Mouse (Mus musculus) intestine, embryonic 14.5 days (tissue): ENCODE measurements at regions not wholly inside any gene's neighbourhood (a gene's known extent, or its start where the extent isn't known, plus 50 kb on each side); places are given as distances from the start of the nearest gene placed in this dataset.

ENCODE experiments used
- ATAC-seq: fragments of 200-750 bp; cut with Nextera tagmentation; replicated peaks from 2 replicates; pipeline ENCODE4 v1.8.0; 2017; ENCODE audit warnings: low read depth, moderate number of reproducible peaks, moderate TSS enrichment, moderate library complexity; ENCODE audit not compliant: low FRiP score, low TSS enrichment
- DNase-seq: peaks from one replicate; pipeline ENCODE4 v3.0.0-alpha.2; 2018; ENCODE audit warnings: low spot score
- H3K27ac ChIP-seq: fragments of 300-500 bp; sonication (generic); 2 replicates; pipeline ENCODE4 v1.5.1; 2014; ENCODE audit warnings: low read depth, mild to moderate bottlenecking, control low read depth
- H3K27me3 ChIP-seq: fragments of 300-500 bp; sonication (generic); replicated peaks from 2 replicates; pipeline ENCODE4 v1.6.1; 2014; ENCODE audit warnings: low read length, control low read depth; ENCODE audit not compliant: control insufficient read depth, insufficient read depth
- H3K36me3 ChIP-seq: fragments of 300-500 bp; sonication (generic); 2 replicates; pipeline ENCODE4 v1.6.1; 2014; ENCODE audit warnings: low read length, control low read depth; ENCODE audit not compliant: control insufficient read depth, insufficient read depth
- H3K4me1 ChIP-seq: fragments of 300-500 bp; sonication (generic); replicated peaks from 2 replicates; pipeline ENCODE4 v1.6.1; 2014; ENCODE audit warnings: low read length, control low read depth, mixed read lengths; ENCODE audit not compliant: control insufficient read depth, insufficient read depth
- H3K4me2 ChIP-seq: fragments of 300-500 bp; sonication (generic); 2 replicates; pipeline ENCODE4 v1.6.1; 2014; ENCODE audit warnings: low read length
- H3K4me3 ChIP-seq: fragments of 300-500 bp; sonication (generic); 2 replicates; pipeline ENCODE4 v1.5.1; 2014; ENCODE audit warnings: low read depth, low read length, control low read depth, mixed read lengths
- H3K9ac ChIP-seq: fragments of 300-500 bp; sonication (generic); 2 replicates; pipeline ENCODE4 v1.6.1; 2014; ENCODE audit warnings: mild to moderate bottlenecking, low read length
- H3K9me3 ChIP-seq: fragments of 300-500 bp; sonication (generic); 2 replicates; pipeline ENCODE4 v1.6.1; 2016; ENCODE audit warnings: low read length, control low read depth; ENCODE audit not compliant: control insufficient read depth
- WGBS: fragments of 180-500 bp; shearing (Covaris S2); extraction: QIAGEN DNeasy Blood & Tissue Kit; methylation state at CpG from one replicate; pipeline ENCODE4 v1.1.7; 2014; 5-methylcytosine and 5-hydroxymethylcytosine counted together

DNA sequence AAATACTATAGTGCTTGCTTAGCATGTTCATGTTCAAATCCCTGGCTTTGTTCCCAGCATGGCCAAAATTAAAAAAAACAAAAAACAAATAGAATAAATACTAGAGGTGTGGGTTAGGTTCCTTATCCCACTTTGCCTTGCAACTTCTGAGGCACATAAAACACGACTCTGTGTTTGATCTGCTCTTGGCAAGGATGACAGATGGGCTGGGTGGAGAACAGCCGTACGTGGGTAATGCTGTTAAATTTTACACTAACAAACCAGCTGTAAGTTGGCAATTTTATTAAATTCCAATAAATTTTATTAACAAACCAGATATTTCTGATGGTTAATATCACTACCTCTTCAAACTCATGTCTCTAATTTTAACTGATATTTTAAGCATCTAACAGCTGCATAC, 168.9 kb downstream of the Gja1 start:
- H3K27ac ChIP-seq: no peak overlapping the region
- no peaks in the 10 kb centered on the region for H3K9me3 ChIP-seq
- DNase-seq (no peak), ATAC-seq (no peak)
- no peaks in the 10 kb centered on the region for H3K27me3 ChIP-seq
- WGBS: 48% methylated on average over 3 of the region's 3 CpGs
- no peak overlapping the region for H3K9ac ChIP-seq
- H3K4me2 ChIP-seq: no peak overlapping the region
- H3K4me1 ChIP-seq: no peaks in the 10 kb centered on the region
- no peaks in the 10 kb centered on the region for H3K36me3 ChIP-seq
- no peak overlapping the region for H3K4me3 ChIP-seq

DNA sequence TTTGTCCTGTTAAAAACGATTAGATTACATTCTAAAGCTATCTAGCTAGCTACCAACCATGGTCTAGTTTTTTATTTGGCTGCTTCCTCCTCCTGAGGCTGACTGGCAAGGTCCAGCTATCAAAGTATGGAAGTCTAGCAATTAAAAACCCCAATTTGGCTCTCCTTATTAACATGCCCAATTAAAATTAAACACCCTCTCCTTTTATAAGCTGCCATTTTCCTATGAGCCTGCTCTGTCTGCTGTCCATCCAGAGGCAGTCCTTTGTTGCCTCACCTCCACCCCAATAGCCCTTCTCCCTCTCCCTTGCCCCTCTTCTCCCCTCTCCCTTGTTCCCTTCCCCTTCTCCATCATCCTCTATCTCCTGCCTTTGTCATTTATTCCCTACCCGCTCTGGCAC, 169.7 kb downstream of the Gja1 start:
- WGBS: 73% methylated on average over 2 of the region's 2 CpGs
- H3K4me3 ChIP-seq: no peak overlapping the region
- H3K27ac ChIP-seq: no peak overlapping the region
- DNase-seq: no peak
- no peaks in the 10 kb centered on the region for H3K9me3 ChIP-seq
- H3K27me3 ChIP-seq: no peaks in the 10 kb centered on the region
- no peak overlapping the region for H3K9ac ChIP-seq
- H3K4me1 ChIP-seq: no peaks in the 10 kb centered on the region
- H3K36me3 ChIP-seq: no peaks in the 10 kb centered on the region
- no peak for ATAC-seq
- no peak overlapping the region for H3K4me2 ChIP-seq

DNA sequence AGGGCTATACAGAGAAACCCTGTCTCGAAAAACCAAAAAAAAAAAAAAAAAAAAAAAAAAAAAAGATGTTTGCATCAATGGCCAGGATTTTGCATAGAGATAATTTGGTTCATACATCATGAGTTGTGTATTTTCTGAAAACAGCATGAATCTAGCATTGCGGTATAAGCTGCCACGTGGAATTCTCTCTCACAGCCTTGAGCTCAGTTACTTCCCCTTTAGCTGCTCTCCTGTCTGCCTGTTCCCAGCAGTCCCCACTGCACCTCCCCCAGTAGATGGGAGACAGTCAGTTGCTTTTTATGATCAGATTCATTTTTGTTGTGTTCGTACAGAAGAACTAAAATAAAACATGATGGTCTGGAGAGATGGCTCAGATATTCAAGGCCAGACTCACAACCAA, 170.7 kb downstream of the Gja1 start:
- Histone ChIP-seq H3K9me3 (no peaks in the 10 kb centered on the region), H3K4me2 (no peak overlapping the region), H3K27me3 (no peaks in the 10 kb centered on the region), H3K4me1 (no peaks in the 10 kb centered on the region), H3K27ac (no peak overlapping the region), H3K9ac (no peak overlapping the region), H3K4me3 (no peak overlapping the region), H3K36me3 (no peaks in the 10 kb centered on the region)
- ATAC-seq: no peak
- 76% methylated on average over 3 of the region's 4 CpGs for WGBS
- DNase-seq: no peak

DNA sequence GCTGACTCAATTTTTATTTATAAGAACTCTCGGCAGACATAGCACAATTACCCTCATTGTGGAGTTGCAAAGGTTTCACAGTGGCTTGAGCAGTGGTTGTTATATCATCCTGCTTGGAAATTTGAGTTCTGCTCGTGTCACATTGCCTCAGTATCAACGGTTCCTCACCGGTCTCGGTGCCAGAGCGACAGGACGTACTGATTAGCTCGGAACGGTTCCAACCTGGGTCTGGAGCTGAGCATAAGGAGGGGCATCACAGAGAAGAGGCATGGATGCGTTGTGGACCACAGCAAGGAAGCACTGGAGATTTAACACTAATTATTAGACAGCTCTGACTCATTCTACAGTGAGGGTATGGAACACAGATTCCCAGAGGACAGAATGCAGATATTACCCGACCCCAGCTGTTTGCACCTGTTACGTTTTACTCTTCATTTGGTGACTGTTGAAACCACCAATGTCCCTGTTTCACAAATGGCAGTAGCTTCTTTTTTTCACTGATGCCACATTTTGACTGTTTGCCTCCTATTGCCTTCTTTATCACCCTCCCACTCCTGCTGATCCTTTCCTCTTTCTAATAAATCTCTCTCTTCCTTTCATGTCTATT, 189.8 kb downstream of the Gja1 start:
- Histone ChIP-seq H3K36me3 (no peaks in the 10 kb centered on the region), H3K9ac (no peak overlapping the region), H3K4me3 (no peak overlapping the region), H3K4me1 (no peaks in the 10 kb centered on the region), H3K27me3 (no peaks in the 10 kb centered on the region), H3K4me2 (no peak overlapping the region), H3K9me3 (no peaks in the 10 kb centered on the region), H3K27ac (no peak overlapping the region)
- 89% methylated on average over 12 of the region's 12 CpGs for WGBS
- DNase-seq: no peak
- ATAC-seq: no peak

DNA sequence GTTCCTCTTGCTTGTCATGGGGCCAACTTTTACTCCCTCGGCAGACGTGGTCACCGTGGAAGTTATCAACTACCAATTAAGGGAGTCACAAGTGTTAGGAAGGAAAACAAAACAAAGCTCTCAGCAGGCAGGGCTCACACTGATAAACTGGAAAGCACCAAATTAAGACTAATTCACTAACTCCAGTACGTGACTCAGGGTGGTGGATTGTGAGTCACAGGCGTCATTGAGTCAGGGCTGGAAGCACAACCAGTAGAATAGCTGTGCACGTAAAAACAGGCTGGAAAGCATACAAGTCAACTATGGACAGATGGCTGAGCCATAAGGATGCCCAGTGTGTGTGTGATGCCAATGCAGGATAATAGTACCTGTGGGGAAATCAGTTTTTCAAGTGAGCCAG, 204.9 kb downstream of the Gja1 start:
- Histone ChIP-seq H3K9me3 (no peaks in the 10 kb centered on the region), H3K27me3 (no peaks in the 10 kb centered on the region), H3K4me3 (no peak overlapping the region), H3K27ac (no peak overlapping the region), H3K4me1 (no peaks in the 10 kb centered on the region), H3K4me2 (no peak overlapping the region), H3K9ac (no peak overlapping the region), H3K36me3 (no peaks in the 10 kb centered on the region)
- 65% methylated on average over 6 of the region's 6 CpGs for WGBS
- ATAC-seq (no peak), DNase-seq (no peak)

DNA sequence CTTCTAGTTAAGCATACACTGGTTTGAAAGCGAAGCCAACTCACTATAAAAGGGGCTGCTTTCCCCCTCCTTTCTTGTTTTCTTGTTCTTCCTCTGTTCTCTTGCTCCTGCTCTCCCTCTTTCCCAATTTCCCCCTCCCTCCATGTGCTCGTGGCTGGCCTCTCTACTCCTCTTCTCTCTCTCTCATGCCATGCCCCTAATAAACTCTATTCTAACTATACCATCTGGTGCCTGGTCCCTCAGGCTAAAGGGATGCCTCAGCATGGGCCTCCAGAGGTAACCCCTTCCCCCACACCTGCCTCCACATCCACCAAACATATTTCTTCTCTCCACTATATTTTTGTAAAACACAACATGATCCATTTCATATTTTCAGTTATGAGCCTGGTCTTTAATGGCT, 210.1 kb downstream of the Gja1 start:
- Histone ChIP-seq H3K27me3 (no peaks in the 10 kb centered on the region), H3K4me3 (no peak overlapping the region), H3K4me1 (no peaks in the 10 kb centered on the region), H3K27ac (no peak overlapping the region), H3K9ac (no peak overlapping the region), H3K4me2 (no peak overlapping the region), H3K9me3 (no peaks in the 10 kb centered on the region), H3K36me3 (no peaks in the 10 kb centered on the region)
- no peak for DNase-seq
- ATAC-seq: no peak
- 60% methylated on average over 2 of the region's 2 CpGs for WGBS

DNA sequence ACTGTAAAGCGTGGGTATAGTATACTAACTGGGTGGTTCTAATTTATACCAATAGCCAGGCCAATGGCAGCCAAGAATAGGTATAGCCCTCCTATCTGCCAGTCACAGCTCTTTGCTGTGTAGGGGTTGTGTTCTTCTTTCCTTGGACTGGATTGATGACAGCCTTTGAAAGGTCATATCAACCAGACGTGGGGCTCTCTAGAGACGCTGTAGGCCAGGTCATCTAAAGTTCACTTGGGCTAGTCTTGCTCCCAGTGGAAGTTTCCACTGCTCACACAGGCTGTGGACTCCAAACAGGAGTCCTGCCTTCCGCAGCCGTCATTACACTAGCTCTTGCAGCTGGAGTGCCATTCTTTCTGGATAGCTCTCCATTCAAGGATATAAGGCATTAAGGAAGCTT, 220.3 kb downstream of the Gja1 start:
- Histone ChIP-seq H3K4me3 (no peak overlapping the region), H3K9me3 (no peaks in the 10 kb centered on the region), H3K4me2 (no peak overlapping the region), H3K27me3 (no peaks in the 10 kb centered on the region), H3K9ac (no peak overlapping the region), H3K4me1 (no peaks in the 10 kb centered on the region; the same call in 1 of the 2 replicates), H3K36me3 (no peaks in the 10 kb centered on the region), H3K27ac (no peak overlapping the region)
- no peak for DNase-seq
- ATAC-seq: no peak
- 40% methylated on average over 5 of the region's 5 CpGs for WGBS

DNA sequence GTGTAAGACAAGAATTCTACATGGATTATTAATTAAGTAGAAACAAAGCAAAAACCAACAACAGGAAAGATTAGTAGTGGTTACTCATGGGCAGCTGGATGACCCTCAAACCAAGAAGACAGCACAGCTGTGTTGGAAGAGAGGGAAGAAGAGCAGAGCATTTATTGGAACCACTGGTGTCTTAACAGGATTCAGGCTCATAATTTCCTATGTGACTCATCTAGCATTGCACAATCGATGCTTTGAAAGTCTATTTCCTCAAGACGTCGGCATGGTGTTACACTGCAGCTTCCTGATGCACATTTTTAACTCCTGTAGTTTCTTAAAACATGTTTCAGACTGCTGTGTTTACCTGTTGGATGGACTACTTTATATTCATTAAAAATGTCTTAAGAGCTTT, 221.1 kb downstream of the Gja1 start:
- no peak overlapping the region for H3K4me2 ChIP-seq

DNA sequence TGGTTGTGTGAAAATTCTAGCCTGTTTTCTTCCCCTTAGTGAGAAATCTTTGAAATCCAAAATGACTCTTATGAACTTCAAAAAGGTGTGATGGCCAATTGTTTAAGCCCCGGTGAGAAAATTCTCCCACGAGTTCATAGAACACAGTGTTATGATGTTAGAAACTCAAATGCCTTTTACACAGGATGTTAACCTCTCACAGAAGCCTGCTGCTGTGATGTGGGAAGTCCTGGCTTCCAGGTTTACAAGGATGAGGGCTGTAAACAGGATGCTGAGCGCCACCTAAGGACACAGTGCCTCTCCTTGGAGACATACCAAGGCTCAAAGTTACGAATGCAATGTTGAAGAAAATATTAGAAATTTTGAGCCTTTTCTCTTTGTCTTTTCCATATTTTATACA, 222.8 kb downstream of the Gja1 start:
- Histone ChIP-seq H3K4me2 (no peak overlapping the region), H3K4me1 (no peaks in the 10 kb centered on the region; the same call in 1 of the 2 replicates), H3K9ac (no peak overlapping the region), H3K9me3 (no peaks in the 10 kb centered on the region), H3K27me3 (no peaks in the 10 kb centered on the region), H3K36me3 (no peaks in the 10 kb centered on the region), H3K27ac (no peak overlapping the region), H3K4me3 (no peak overlapping the region)
- no peak for ATAC-seq
- DNase-seq: no peak
- WGBS: 54% methylated on average over 4 of the region's 4 CpGs

More for the DNA sequence above, 221.1 kb downstream of the Gja1 start:
- Histone ChIP-seq H3K4me3 (no peak overlapping the region), H3K4me1 (no peaks in the 10 kb centered on the region; the same call in 1 of the 2 replicates), H3K36me3 (no peaks in the 10 kb centered on the region), H3K27me3 (no peaks in the 10 kb centered on the region), H3K9me3 (no peaks in the 10 kb centered on the region), H3K27ac (no peak overlapping the region), H3K9ac (no peak overlapping the region)
- 67% methylated on average over 3 of the region's 3 CpGs for WGBS
- ATAC-seq (no peak), DNase-seq (no peak)
